Mouse (Mus musculus): ENCODE measurements at regions not wholly inside any gene's neighbourhood (a gene's known extent, or its start where the extent isn't known, plus 50 kb on each side); places are given as distances from the start of the nearest gene placed in this dataset.
A peak's percentile ranks its signal among the peaks of the same experiment; 100 is the strongest.

GRCm38 (mm10) chr4:54812740-54813634 lies 131.9 kb upstream of the Zfp462 start:
- no peak for DNase-seq

- DNase-seq: peak; percentile 58 to 75
These were observed 107.5 kb upstream of the Zfp462 start for GRCm38 (mm10) chr4:54837326-54837725.

- DNase-seq: peak in 1 of 2 experiments; percentile 18
These were observed 106.7 kb upstream of the Zfp462 start for GRCm38 (mm10) chr4:54838111-54838510.

- DNase-seq: no peak
These were observed 106.1 kb upstream of the Zfp462 start for GRCm38 (mm10) chr4:54838794-54839193.

GRCm38 (mm10) chr4:54852991-54853925 lies 91.6 kb upstream of the Zfp462 start:
- no peak for DNase-seq

GRCm38 (mm10) chr4:54858604-54859003 lies 86.2 kb upstream of the Zfp462 start:
- DNase-seq: no peak

- DNase-seq: no peak
These were observed 78.8 kb upstream of the Zfp462 start for GRCm38 (mm10) chr4:54866062-54866461.

- DNase-seq: no peak
These were observed 70.6 kb upstream of the Zfp462 start for GRCm38 (mm10) chr4:54874136-54874827.

- peak in 1 of 2 experiments; percentile 31 for DNase-seq
These were observed 69.3 kb upstream of the Zfp462 start for GRCm38 (mm10) chr4:54875506-54875905.

GRCm38 (mm10) chr4:54877361-54877760 lies 67.5 kb upstream of the Zfp462 start:
- no peak for DNase-seq

- no peak for DNase-seq
These were observed 66.3 kb upstream of the Zfp462 start for GRCm38 (mm10) chr4:54878531-54878930.

GRCm38 (mm10) chr4:54893288-54893687 lies 51.6 kb upstream of the Zfp462 start:
- no peak for DNase-seq
